Mouse (Mus musculus): ENCODE measurements at regions not wholly inside any gene's neighbourhood (a gene's known extent, or its start where the extent isn't known, plus 50 kb on each side); places are given as distances from the start of the nearest gene placed in this dataset.

- Histone ChIP-seq H3K9ac (ENCODE audit: low read depth, low read length) (no peak overlapping the region), H3K4me3 (ENCODE audit: low read depth, low read length) (no peak overlapping the region), H3K36me3 (ENCODE audit: control insufficient read depth, insufficient read depth, low read length) (no peaks in the 10 kb centered on the region), H3K9me3 (ENCODE audit: control insufficient read depth, low read length) (no peaks in the 10 kb centered on the region), H3K4me2 (ENCODE audit: low read depth, low read length) (no peak overlapping the region), H3K4me1 (ENCODE audit: control insufficient read depth, insufficient read depth, low read length) (no peaks in the 10 kb centered on the region), H3K27me3 (replicated peaks; ENCODE audit: control insufficient read depth, insufficient read depth, low read length) (no peaks in the 10 kb centered on the region), H3K27ac (replicated peaks; ENCODE audit: low read depth, low read length) (no peak overlapping the region)
- ATAC-seq (ENCODE audit: low read depth): no peak
- 80% methylated on average over 3 of the region's 3 CpGs for WGBS
- DNase-seq (ENCODE audit: low spot score): no peak
These were observed 56.5 kb upstream of the Lsm6 start for GRCm38 (mm10) chr8:78877423-78877822.

- Histone ChIP-seq H3K4me1 (ENCODE audit: control insufficient read depth, insufficient read depth, low read length) (no peaks in the 10 kb centered on the region), H3K9me3 (ENCODE audit: control insufficient read depth, low read length) (no peaks in the 10 kb centered on the region), H3K4me3 (ENCODE audit: low read depth, low read length) (no peak overlapping the region), H3K27ac (replicated peaks; ENCODE audit: low read depth, low read length) (no peak overlapping the region), H3K27me3 (replicated peaks; ENCODE audit: control insufficient read depth, insufficient read depth, low read length) (no peaks in the 10 kb centered on the region), H3K36me3 (ENCODE audit: control insufficient read depth, insufficient read depth, low read length) (no peaks in the 10 kb centered on the region), H3K9ac (ENCODE audit: low read depth, low read length) (no peak overlapping the region), H3K4me2 (ENCODE audit: low read depth, low read length) (no peak overlapping the region)
- ATAC-seq (ENCODE audit: low read depth) (no peak), DNase-seq (ENCODE audit: low spot score) (no peak)
- 79% methylated on average over 6 of the region's 6 CpGs for WGBS
These were observed 68.8 kb upstream of the Lsm6 start for GRCm38 (mm10) chr8:78889708-78890107.

- no peaks in the 10 kb centered on the region for H3K36me3 ChIP-seq (ENCODE audit: control insufficient read depth, insufficient read depth, low read length)
- H3K4me2 ChIP-seq (ENCODE audit: low read depth, low read length): no peak overlapping the region
- no peak for DNase-seq (ENCODE audit: low spot score)
- H3K9ac ChIP-seq (ENCODE audit: low read depth, low read length): no peak overlapping the region
- H3K4me3 ChIP-seq (ENCODE audit: low read depth, low read length): no peak overlapping the region
- no peaks in the 10 kb centered on the region for H3K4me1 ChIP-seq (ENCODE audit: control insufficient read depth, insufficient read depth, low read length)
- WGBS: 75% methylated on average over 4 of the region's 4 CpGs
- no peak for ATAC-seq (ENCODE audit: low read depth)
- H3K27ac ChIP-seq (replicated peaks; ENCODE audit: low read depth, low read length): no peak overlapping the region
- H3K27me3 ChIP-seq (replicated peaks; ENCODE audit: control insufficient read depth, insufficient read depth, low read length): no peaks in the 10 kb centered on the region
- H3K9me3 ChIP-seq (ENCODE audit: control insufficient read depth, low read length): no peaks in the 10 kb centered on the region
These were observed 69.6 kb upstream of the Lsm6 start for GRCm38 (mm10) chr8:78890571-78890970.

- no peaks in the 10 kb centered on the region for H3K4me1 ChIP-seq (ENCODE audit: control insufficient read depth, insufficient read depth, low read length)
- H3K27me3 ChIP-seq (replicated peaks; ENCODE audit: control insufficient read depth, insufficient read depth, low read length): no peaks in the 10 kb centered on the region
- H3K9ac ChIP-seq (ENCODE audit: low read depth, low read length): no peak overlapping the region
- no peaks in the 10 kb centered on the region for H3K9me3 ChIP-seq (ENCODE audit: control insufficient read depth, low read length)
- DNase-seq (ENCODE audit: low spot score) (peak; percentile 85), ATAC-seq (ENCODE audit: low read depth) (peak; percentile 55; the same call in 1 of the 2 replicates)
- no peaks in the 10 kb centered on the region for H3K36me3 ChIP-seq (ENCODE audit: control insufficient read depth, insufficient read depth, low read length)
- no peak overlapping the region for H3K27ac ChIP-seq (replicated peaks; ENCODE audit: low read depth, low read length)
- 37% methylated on average over 7 of the region's 7 CpGs for WGBS
- no peak overlapping the region for H3K4me2 ChIP-seq (ENCODE audit: low read depth, low read length)
- no peak overlapping the region for H3K4me3 ChIP-seq (ENCODE audit: low read depth, low read length)
These were observed 78.9 kb upstream of the Lsm6 start for GRCm38 (mm10) chr8:78899887-78900286.

GRCm38 (mm10) chr8:78903034-78903433 is 82.1 kb upstream of the Lsm6 start:
- Histone ChIP-seq H3K9ac (ENCODE audit: low read depth, low read length) (no peak overlapping the region), H3K4me1 (ENCODE audit: control insufficient read depth, insufficient read depth, low read length) (no peaks in the 10 kb centered on the region), H3K4me3 (ENCODE audit: low read depth, low read length) (no peak overlapping the region), H3K36me3 (ENCODE audit: control insufficient read depth, insufficient read depth, low read length) (no peaks in the 10 kb centered on the region), H3K4me2 (ENCODE audit: low read depth, low read length) (no peak overlapping the region), H3K27me3 (replicated peaks; ENCODE audit: control insufficient read depth, insufficient read depth, low read length) (no peaks in the 10 kb centered on the region), H3K9me3 (ENCODE audit: control insufficient read depth, low read length) (no peaks in the 10 kb centered on the region), H3K27ac (replicated peaks; ENCODE audit: low read depth, low read length) (no peak overlapping the region)
- ATAC-seq (ENCODE audit: low read depth): no peak
- no peak for DNase-seq (ENCODE audit: low spot score)
- 95% methylated on average over 1 of the region's 1 CpGs for WGBS

- ATAC-seq (ENCODE audit: low read depth) (no peak), DNase-seq (ENCODE audit: low spot score) (no peak)
- Histone ChIP-seq H3K27ac (replicated peaks; ENCODE audit: low read depth, low read length) (no peak overlapping the region), H3K36me3 (ENCODE audit: control insufficient read depth, insufficient read depth, low read length) (no peaks in the 10 kb centered on the region), H3K4me1 (ENCODE audit: control insufficient read depth, insufficient read depth, low read length) (no peaks in the 10 kb centered on the region), H3K4me3 (ENCODE audit: low read depth, low read length) (no peak overlapping the region), H3K9ac (ENCODE audit: low read depth, low read length) (no peak overlapping the region), H3K9me3 (ENCODE audit: control insufficient read depth, low read length) (no peaks in the 10 kb centered on the region), H3K27me3 (replicated peaks; ENCODE audit: control insufficient read depth, insufficient read depth, low read length) (no peaks in the 10 kb centered on the region), H3K4me2 (ENCODE audit: low read depth, low read length) (no peak overlapping the region)
- 36% methylated on average over 1 of the region's 1 CpGs for WGBS
These were observed 87.0 kb upstream of the Lsm6 start for GRCm38 (mm10) chr8:78907918-78908317.

- Histone ChIP-seq H3K9ac (ENCODE audit: low read depth, low read length) (no peak overlapping the region), H3K4me1 (ENCODE audit: control insufficient read depth, insufficient read depth, low read length) (no peaks in the 10 kb centered on the region), H3K4me3 (ENCODE audit: low read depth, low read length) (no peak overlapping the region), H3K4me2 (ENCODE audit: low read depth, low read length) (no peak overlapping the region), H3K27ac (replicated peaks; ENCODE audit: low read depth, low read length) (no peak overlapping the region), H3K36me3 (ENCODE audit: control insufficient read depth, insufficient read depth, low read length) (no peaks in the 10 kb centered on the region), H3K9me3 (ENCODE audit: control insufficient read depth, low read length) (no peaks in the 10 kb centered on the region), H3K27me3 (replicated peaks; ENCODE audit: control insufficient read depth, insufficient read depth, low read length) (no peaks in the 10 kb centered on the region)
- peak; percentile 3 for DNase-seq (ENCODE audit: low spot score)
- no peak for ATAC-seq (ENCODE audit: low read depth)
- WGBS: 76% methylated on average over 11 of the region's 11 CpGs
These were observed 90.4 kb upstream of the Lsm6 start for GRCm38 (mm10) chr8:78911288-78911873.

GRCm38 (mm10) chr8:78912470-78912869 is 91.5 kb upstream of the Lsm6 start:
- Histone ChIP-seq H3K4me3 (ENCODE audit: low read depth, low read length) (no peak overlapping the region), H3K9ac (ENCODE audit: low read depth, low read length) (no peak overlapping the region), H3K27me3 (replicated peaks; ENCODE audit: control insufficient read depth, insufficient read depth, low read length) (no peaks in the 10 kb centered on the region), H3K4me2 (ENCODE audit: low read depth, low read length) (no peak overlapping the region), H3K36me3 (ENCODE audit: control insufficient read depth, insufficient read depth, low read length) (no peaks in the 10 kb centered on the region), H3K9me3 (ENCODE audit: control insufficient read depth, low read length) (no peaks in the 10 kb centered on the region), H3K27ac (replicated peaks; ENCODE audit: low read depth, low read length) (no peak overlapping the region), H3K4me1 (ENCODE audit: control insufficient read depth, insufficient read depth, low read length) (no peaks in the 10 kb centered on the region)
- 49% methylated on average over 5 of the region's 5 CpGs for WGBS
- DNase-seq (ENCODE audit: low spot score) (no peak), ATAC-seq (ENCODE audit: low read depth) (no peak)

- DNase-seq (ENCODE audit: low spot score) (no peak), ATAC-seq (ENCODE audit: low read depth) (no peak)
- no peaks in the 10 kb centered on the region for H3K36me3 ChIP-seq (ENCODE audit: control insufficient read depth, insufficient read depth, low read length)
- no peak overlapping the region for H3K9ac ChIP-seq (ENCODE audit: low read depth, low read length)
- H3K4me1 ChIP-seq (ENCODE audit: control insufficient read depth, insufficient read depth, low read length): no peaks in the 10 kb centered on the region
- no peaks in the 10 kb centered on the region for H3K9me3 ChIP-seq (ENCODE audit: control insufficient read depth, low read length)
- no peak overlapping the region for H3K4me2 ChIP-seq (ENCODE audit: low read depth, low read length)
- WGBS: 94% methylated on average over 5 of the region's 5 CpGs
- H3K27me3 ChIP-seq (replicated peaks; ENCODE audit: control insufficient read depth, insufficient read depth, low read length): no peaks in the 10 kb centered on the region
- no peak overlapping the region for H3K27ac ChIP-seq (replicated peaks; ENCODE audit: low read depth, low read length)
- no peak overlapping the region for H3K4me3 ChIP-seq (ENCODE audit: low read depth, low read length)
These were observed 92.9 kb upstream of the Lsm6 start for GRCm38 (mm10) chr8:78913823-78914222.
